Mouse (Mus musculus) liver, embryonic 16.5 days (tissue): Measurements from ENCODE around the gene Morn5. TPM values are rescaled to one million over a fixed set of nuclear protein-coding genes. Genes with fewer than 3 reads are reported as not detected.
A peak's percentile ranks its signal among the peaks of the same experiment; 100 is the strongest.

Experiments used
- ATAC-seq: fragments of 200-750 bp; cut with Nextera tagmentation; 2 replicates; pipeline ENCODE4 v1.8.0; 2017; ENCODE audit warnings: low read depth, mild to moderate bottlenecking, moderate number of reproducible peaks, moderate library complexity
- H3K27ac ChIP-seq: fragments of 300-500 bp; sonication (generic); 2 replicates; pipeline ENCODE4 v1.5.1; 2014; ENCODE audit warnings: mild to moderate bottlenecking, low read length
- H3K27me3 ChIP-seq: fragments of 300-500 bp; sonication (generic); 2 replicates; pipeline ENCODE4 v1.6.1; 2014; ENCODE audit warnings: low read depth, low read length, mixed read lengths; ENCODE audit not compliant: control insufficient read depth, insufficient read depth
- H3K36me3 ChIP-seq: fragments of 300-500 bp; sonication (generic); 2 replicates; pipeline ENCODE4 v1.6.1; 2014; ENCODE audit warnings: mild to moderate bottlenecking; ENCODE audit not compliant: control insufficient read depth, insufficient read depth
- H3K4me1 ChIP-seq: fragments of 300-500 bp; sonication (generic); 2 replicates; pipeline ENCODE4 v1.6.1; 2014; ENCODE audit warnings: low read depth, low read length, mixed read lengths; ENCODE audit not compliant: control insufficient read depth
- H3K4me2 ChIP-seq: fragments of 300-500 bp; sonication (generic); 2 replicates; pipeline ENCODE4 v1.6.1; 2014; ENCODE audit warnings: low read depth, low read length, mixed read lengths
- H3K4me3 ChIP-seq: fragments of 300-500 bp; sonication (generic); 2 replicates; pipeline ENCODE4 v1.5.1; 2014; ENCODE audit warnings: low read depth, mild to moderate bottlenecking, low read length
- H3K9ac ChIP-seq: fragments of 300-500 bp; sonication (generic); 2 replicates; pipeline ENCODE4 v1.6.1; 2014; ENCODE audit warnings: low read depth, low read length
- H3K9me3 ChIP-seq: fragments of 300-500 bp; sonication (generic); replicated peaks from 2 replicates; pipeline ENCODE4 v1.6.1; 2016; ENCODE audit warnings: low read length; ENCODE audit not compliant: control insufficient read depth
- WGBS: fragments of 180-500 bp; shearing (Covaris S2); extraction: QIAGEN DNeasy Blood & Tissue Kit; methylation state at CpG from one replicate; pipeline ENCODE4 v1.1.7; 2014; ENCODE audit not compliant: insufficient replicate concordance; 5-methylcytosine and 5-hydroxymethylcytosine counted together
- polyA plus RNA-seq: library from polyadenylated mRNA; unstranded; fragments of >200 nt; fragmentation: Nextera tagmentation; extraction: Ambion mirVana; gene quantifications from 2 replicates; pipeline ENCODE4 v1.2.1, GENCODE M21; 2015

The Morn5 gene
- polyA plus RNA-seq, 1 experiment from 2014 or later: not detected

- Histone ChIP-seq H3K4me1 (peaks cover 5% of the 10 kb centered on the region), H3K36me3 (no peaks in the 10 kb centered on the region), H3K9me3 (no peaks in the 10 kb centered on the region), H3K27ac (no peak overlapping the region), H3K27me3 (peaks cover 92% of the 10 kb centered on the region), H3K4me2 (no peak overlapping the region), H3K4me3 (no peak overlapping the region), H3K9ac (no peak overlapping the region)
- 6% methylated on average over 31 of the region's 31 CpGs for whole genome bisulfite sequencing
- ATAC-seq: no peak
Measured at GRCm38 (mm10) chr2:36093914-36094475, 44.7 kb downstream of the Morn5 start.

- Histone ChIP-seq H3K36me3 (no peaks in the 10 kb centered on the region), H3K9ac (no peak overlapping the region), H3K27ac (no peak overlapping the region)
Measured at GRCm38 (mm10) chr2:36097129-36097815, 48.0 kb downstream of the Morn5 start.

GRCm38 (mm10) chr2:36098021-36098420, 48.8 kb downstream of the Morn5 start:
- no peak for ATAC-seq
- no peaks in the 10 kb centered on the region for H3K9me3 ChIP-seq
- H3K4me1 ChIP-seq: no peaks in the 10 kb centered on the region; the same call in 1 of the 2 replicates
- H3K9ac ChIP-seq: no peak overlapping the region
- H3K27me3 ChIP-seq: peaks cover 100% of the 10 kb centered on the region
- 8% methylated on average over 5 of the region's 5 CpGs for WGBS
- no peak overlapping the region for H3K4me2 ChIP-seq
- no peak overlapping the region for H3K4me3 ChIP-seq
- no peak overlapping the region for H3K27ac ChIP-seq
- no peaks in the 10 kb centered on the region for H3K36me3 ChIP-seq

More at GRCm38 (mm10) chr2:36097129-36097815, 48.0 kb downstream of the Morn5 start:
- H3K4me2 ChIP-seq: no peak overlapping the region
- no peaks in the 10 kb centered on the region for H3K4me1 ChIP-seq
- 6% methylated on average over 18 of the region's 18 CpGs for WGBS
- H3K27me3 ChIP-seq: peaks cover 99% of the 10 kb centered on the region
- H3K4me3 ChIP-seq: no peak overlapping the region
- ATAC-seq: no peak
- no peaks in the 10 kb centered on the region for H3K9me3 ChIP-seq

- H3K9ac ChIP-seq: no peak overlapping the region
- no peaks in the 10 kb centered on the region; the same call in 1 of the 2 replicates for H3K4me1 ChIP-seq
- H3K4me3 ChIP-seq: no peak overlapping the region
- WGBS: 18% methylated on average over 6 of the region's 6 CpGs
- no peaks in the 10 kb centered on the region for H3K9me3 ChIP-seq
- ATAC-seq: no peak
- H3K27ac ChIP-seq: no peak overlapping the region
- peaks cover 100% of the 10 kb centered on the region for H3K27me3 ChIP-seq
- H3K36me3 ChIP-seq: no peaks in the 10 kb centered on the region
- no peak overlapping the region for H3K4me2 ChIP-seq
Measured at GRCm38 (mm10) chr2:36099739-36100138, 50.5 kb downstream of the Morn5 start.

DNA sequence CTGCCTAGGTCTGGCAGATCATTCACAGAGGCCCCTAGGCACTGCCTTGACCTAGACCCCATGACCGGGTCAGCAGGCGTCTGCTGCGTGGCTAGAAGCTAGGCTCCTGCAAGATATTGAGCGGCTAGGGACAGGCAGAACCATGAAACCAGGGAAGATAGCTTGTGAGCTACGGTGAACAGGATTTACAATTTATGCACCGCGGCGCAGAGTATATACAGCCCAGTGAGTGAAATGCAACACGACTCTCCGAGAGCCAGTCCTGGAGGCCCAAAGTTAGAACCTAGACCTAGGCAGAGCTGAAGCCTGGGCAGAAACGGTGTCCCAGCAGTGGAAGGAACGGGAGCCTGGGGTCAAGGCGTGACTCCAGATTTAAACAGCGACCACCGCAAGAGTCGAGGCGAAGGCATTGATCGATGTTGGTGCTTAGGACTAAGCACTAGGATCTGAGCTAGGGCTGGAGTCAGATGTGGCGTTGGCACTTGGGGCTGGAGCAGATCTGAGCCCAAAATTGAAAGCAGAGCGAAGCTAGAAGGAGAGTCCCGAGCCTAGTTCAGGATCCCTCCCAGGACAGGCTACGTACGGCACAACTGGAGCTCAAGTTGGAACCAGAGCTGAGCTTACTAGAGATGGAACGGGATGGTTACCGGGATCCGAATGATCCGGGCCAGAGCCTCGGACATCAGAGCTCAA, 52.8 kb downstream of the Morn5 start:
- Histone ChIP-seq H3K4me2 (peak overlapping the region; percentile 1; the same call in 1 of the 2 replicates), H3K36me3 (no peaks in the 10 kb centered on the region), H3K4me1 (no peaks in the 10 kb centered on the region; the same call in none of the 2 replicates), H3K4me3 (no peak overlapping the region), H3K27me3 (peaks cover 99% of the 10 kb centered on the region), H3K9me3 (no peaks in the 10 kb centered on the region), H3K27ac (no peak overlapping the region), H3K9ac (no peak overlapping the region)
- no peak for ATAC-seq
- WGBS: 5% methylated on average over 28 of the region's 28 CpGs

- Histone ChIP-seq H3K27ac (no peak overlapping the region), H3K9ac (no peak overlapping the region), H3K27me3 (peaks cover 98% of the 10 kb centered on the region), H3K4me3 (no peak overlapping the region), H3K4me2 (peak overlapping the region; percentile 1; the same call in 1 of the 2 replicates), H3K4me1 (no peaks in the 10 kb centered on the region; the same call in none of the 2 replicates), H3K36me3 (no peaks in the 10 kb centered on the region), H3K9me3 (no peaks in the 10 kb centered on the region)
- WGBS: 4% methylated on average over 21 of the region's 21 CpGs
- no peak; the same call in 1 of the 2 replicates for ATAC-seq
Measured at GRCm38 (mm10) chr2:36102559-36102946, 53.3 kb downstream of the Morn5 start.

DNA sequence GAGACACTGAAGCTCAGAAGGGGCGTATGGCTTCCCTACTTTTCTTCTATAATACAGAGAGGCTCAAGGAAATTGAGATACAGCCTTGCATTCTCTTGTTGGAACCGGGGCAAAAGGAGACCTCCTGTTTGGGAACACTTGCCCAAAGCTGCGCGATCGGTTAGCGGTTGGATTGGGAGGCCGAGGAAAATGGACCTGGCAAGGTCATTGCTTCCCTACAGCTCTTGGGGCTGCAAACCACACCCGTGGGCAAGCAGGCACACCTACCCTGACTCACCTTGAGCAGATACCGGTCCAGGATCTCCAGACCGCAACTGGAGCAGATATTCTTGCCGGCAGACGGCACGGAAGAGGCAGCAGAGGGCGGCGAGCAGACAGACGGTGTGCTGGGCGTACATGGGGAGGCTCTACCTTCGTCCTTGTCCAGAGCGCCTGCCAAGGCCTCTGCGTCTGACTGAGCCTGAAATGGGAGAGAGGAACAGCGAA, 53.9 kb downstream of the Morn5 start:
- no peak overlapping the region for H3K27ac ChIP-seq
- ATAC-seq: no peak
- H3K27me3 ChIP-seq: peaks cover 98% of the 10 kb centered on the region
- H3K4me1 ChIP-seq: no peaks in the 10 kb centered on the region; the same call in none of the 2 replicates
- no peaks in the 10 kb centered on the region for H3K9me3 ChIP-seq
- WGBS: 5% methylated on average over 21 of the region's 21 CpGs
- no peak overlapping the region for H3K9ac ChIP-seq
- 0 out of 2 replicates have a peak overlapping the region, but pooled peaks have one; percentile 24 for H3K4me2 ChIP-seq
- no peaks in the 10 kb centered on the region for H3K36me3 ChIP-seq
- peak overlapping the region; percentile 20; the same call in 1 of the 2 replicates for H3K4me3 ChIP-seq

GRCm38 (mm10) chr2:36103555-36104367, 54.5 kb downstream of the Morn5 start:
- Histone ChIP-seq H3K4me3 (peak overlapping the region; percentile 20; the same call in 1 of the 2 replicates), H3K4me1 (no peaks in the 10 kb centered on the region; the same call in none of the 2 replicates), H3K9ac (no peak overlapping the region), H3K27me3 (peaks cover 97% of the 10 kb centered on the region), H3K9me3 (no peaks in the 10 kb centered on the region), H3K27ac (no peak overlapping the region), H3K4me2 (peak overlapping the region; percentile 53; the same call in 1 of the 2 replicates), H3K36me3 (no peaks in the 10 kb centered on the region)
- 1% methylated on average over 38 of the region's 38 CpGs for WGBS
- ATAC-seq: no peak
